Mouse (Mus musculus) liver, embryonic 14.5 days (tissue): Measurements from ENCODE around the gene Fam81a.

Source experiments
- CTCF ChIP-seq: IDR thresholded peaks from 2 replicates; pipeline ENCODE4 v1.5.1; 2016; ENCODE audit warnings: antibody characterized with exemption, low read depth, control low read depth
- EP300 ChIP-seq: IDR thresholded peaks from 2 replicates; pipeline ENCODE4 v1.6.1; 2016; ENCODE audit warnings: antibody characterized with exemption, low read depth

- no peak for TF ChIP-seq EP300
- no peak for TF ChIP-seq CTCF
Measured at GRCm38 (mm10) chr9:70142460-70142859, at the start of gene Fam81a.
